Mouse (Mus musculus) hindbrain, embryonic 14.5 days (tissue): ENCODE data around the gene Ciao1. TPM values are rescaled to one million over a fixed set of nuclear protein-coding genes. Genes with fewer than 3 reads are reported as not detected.
"Not testable (repeated sequence)": the region's sequence is repeated elsewhere in the genome, so short reads cannot be mapped to it uniquely, and the experiment has no call there.

Source experiments
- ATAC-seq: fragments of 200-750 bp; cut with Nextera tagmentation; 2 replicates; pipeline ENCODE4 v1.8.0; 2017; ENCODE audit warnings: moderate number of reproducible peaks, mild to moderate bottlenecking, moderate TSS enrichment, moderate library complexity; ENCODE audit not compliant: low FRiP score
- DNase-seq: peaks from one replicate; pipeline ENCODE4 v3.0.0-alpha.2; 2015; ENCODE audit warnings: low spot score
- H3K27ac ChIP-seq: fragments of 300-500 bp; sonication (generic); 2 replicates; pipeline ENCODE4 v1.5.1; 2014; ENCODE audit warnings: mild to moderate bottlenecking, moderate library complexity
- H3K27me3 ChIP-seq: fragments of 300-500 bp; sonication (generic); 2 replicates; pipeline ENCODE4 v1.6.1; 2014; ENCODE audit warnings: mild to moderate bottlenecking, low read length, mixed read lengths; ENCODE audit not compliant: control insufficient read depth, insufficient read depth
- H3K36me3 ChIP-seq: fragments of 300-500 bp; sonication (generic); replicated peaks from 2 replicates; pipeline ENCODE4 v1.6.1; 2014; ENCODE audit not compliant: control insufficient read depth, insufficient read depth
- H3K4me1 ChIP-seq: fragments of 300-500 bp; sonication (generic); replicated peaks from 2 replicates; pipeline ENCODE4 v1.6.1; 2014; ENCODE audit warnings: antibody characterized with exemption, low read length, mixed read lengths; ENCODE audit not compliant: control insufficient read depth, insufficient read depth
- H3K4me2 ChIP-seq: fragments of 300-500 bp; sonication (generic); replicated peaks from 2 replicates; pipeline ENCODE4 v1.6.1; 2014; ENCODE audit warnings: mild to moderate bottlenecking, moderate library complexity
- H3K4me3 ChIP-seq: fragments of 300-500 bp; sonication (generic); replicated peaks from 2 replicates; pipeline ENCODE4 v1.5.1; 2014; ENCODE audit warnings: mild to moderate bottlenecking, low read length
- H3K9ac ChIP-seq: fragments of 300-500 bp; sonication (generic); 2 replicates; pipeline ENCODE4 v1.6.1; 2014
- H3K9me3 ChIP-seq: fragments of 300-500 bp; sonication (generic); 2 replicates; pipeline ENCODE4 v1.6.1; 2016; ENCODE audit warnings: low read length; ENCODE audit not compliant: control insufficient read depth
- WGBS: fragments of 180-500 bp; shearing (Covaris S2); extraction: QIAGEN DNeasy Blood & Tissue Kit; methylation state at CpG from one replicate; pipeline ENCODE4 v1.1.7; 2014; 5-methylcytosine and 5-hydroxymethylcytosine counted together
- polyA plus RNA-seq: library from polyadenylated mRNA; unstranded; fragments of >200 nt; fragmentation: Nextera tagmentation; extraction: Ambion mirVana; gene quantifications from 2 replicates; pipeline ENCODE4 v1.2.1, GENCODE M21; 2014

Gene Ciao1
- 54.6 and 58.5 TPM in 2 replicates for polyA plus RNA-seq

DNA sequence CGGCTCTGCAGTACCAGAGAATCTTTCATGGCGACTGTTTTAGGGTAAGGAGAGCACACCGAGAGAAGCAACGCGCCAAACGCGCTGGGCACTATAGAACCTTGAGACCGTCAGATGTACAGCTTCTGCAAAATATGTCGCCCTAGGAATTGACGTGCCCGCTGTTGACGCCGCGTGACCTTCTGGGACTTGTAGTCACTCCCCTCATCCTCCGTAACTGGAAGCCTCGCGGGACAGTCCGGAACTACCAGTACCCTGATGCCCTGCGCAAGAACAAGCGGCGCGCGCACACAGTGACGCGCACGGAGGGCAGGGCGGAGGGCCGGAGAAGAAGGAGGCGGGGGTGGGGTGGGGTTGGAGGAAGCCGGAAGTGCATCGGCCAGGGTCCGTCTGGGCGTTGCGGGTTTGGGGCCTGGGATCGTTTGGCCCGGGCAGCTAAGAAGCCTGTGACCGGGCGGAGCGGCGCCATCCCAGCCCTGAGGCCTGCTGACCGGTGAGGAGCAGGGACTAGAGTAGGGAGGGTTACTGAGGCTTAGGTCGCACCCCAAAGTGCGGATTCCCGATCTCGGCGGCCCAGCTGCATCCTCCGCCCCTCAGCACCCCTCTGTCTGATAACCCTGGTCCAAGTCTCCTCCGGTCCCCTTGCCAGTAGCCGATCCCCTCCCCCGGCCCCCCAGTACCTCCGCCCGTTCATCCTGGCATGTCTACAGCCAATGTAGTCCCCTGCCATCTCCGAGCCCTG, at the start of gene Ciao1, which contains the start of gene Tmem127:
Gene Ciao1 (minus strand): TSS at position 225 of the 742 bp plus-strand sequence.
Gene Tmem127 (plus strand): TSS at position 317 of the 742 bp plus-strand sequence.
- Histone ChIP-seq H3K4me3 (peak within 1 kb of the TSS; percentile 90), H3K27ac (peak within 1 kb of the TSS; percentile 84), H3K9me3 (no peaks in the 10 kb centered on the region), H3K36me3 (peaks cover 41% of the 10 kb centered on the region), H3K4me1 (peaks cover 15% of the 10 kb centered on the region), H3K27me3 (no peaks in the 10 kb centered on the region), H3K4me2 (peak within 1 kb of the TSS; percentile 84), H3K9ac (peak within 1 kb of the TSS; percentile 88)
- under 1% methylated on average over 52 of the region's 53 CpGs for WGBS
- peak; percentile 100 for DNase-seq
- ATAC-seq, result peak; percentile 98

- H3K27me3 ChIP-seq, result no peaks in the 10 kb centered on the region
- 96% methylated on average over 7 of the region's 7 CpGs for WGBS
- DNase-seq (no peak), ATAC-seq (no peak)
- no peak overlapping the region for H3K27ac ChIP-seq
- H3K36me3 ChIP-seq, result peaks cover 99% of the 10 kb centered on the region
- H3K9me3 ChIP-seq, result no peaks in the 10 kb centered on the region
- no peak overlapping the region for H3K9ac ChIP-seq
- no peaks in the 10 kb centered on the region for H3K4me1 ChIP-seq
- H3K4me3 ChIP-seq, result no peak overlapping the region
- H3K4me2 ChIP-seq, result no peak overlapping the region
Observed at GRCm38 (mm10) chr2:127297001-127297805, 49.6 kb upstream of the Ciao1 start.

DNA sequence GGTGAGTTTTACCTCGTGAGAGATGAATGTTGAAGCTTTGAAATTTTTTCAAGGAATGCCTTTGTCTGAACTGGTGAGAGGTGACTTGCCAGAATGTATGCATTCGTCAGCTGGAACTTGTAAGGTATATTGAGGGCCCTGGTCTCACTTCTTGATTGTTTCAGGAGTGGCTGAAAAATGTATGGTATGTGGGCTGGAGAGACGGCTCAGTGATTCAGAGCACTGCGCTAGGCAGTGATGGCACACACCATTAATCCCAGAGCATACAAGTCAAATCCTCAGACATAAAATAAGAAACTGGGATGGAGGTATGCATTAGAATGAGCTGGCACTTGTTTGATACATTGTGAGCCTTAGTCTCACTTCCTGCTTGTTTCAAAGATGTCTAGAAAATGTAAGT, 44.6 kb upstream of the Ciao1 start:
- ATAC-seq (no peak), DNase-seq (no peak)
- Histone ChIP-seq H3K4me1 (no peaks in the 10 kb centered on the region), H3K4me3 (no peak overlapping the region), H3K36me3 (peaks cover 85% of the 10 kb centered on the region), H3K4me2 (no peak overlapping the region), H3K27ac (no peak overlapping the region), H3K9me3 (no peaks in the 10 kb centered on the region), H3K27me3 (no peaks in the 10 kb centered on the region), H3K9ac (no peak overlapping the region)
- WGBS, result 85% methylated on average over 4 of the region's 4 CpGs

- Histone ChIP-seq H3K9me3 (no peaks in the 10 kb centered on the region), H3K4me3 (no peak overlapping the region), H3K4me1 (0 out of 2 replicates have a peak, but pooled peaks cover 5% of the 10 kb centered on the region), H3K36me3 (no peaks in the 10 kb centered on the region), H3K27ac (no peak overlapping the region), H3K27me3 (no peaks in the 10 kb centered on the region), H3K4me2 (no peak overlapping the region), H3K9ac (no peak overlapping the region)
- no peak for ATAC-seq
- DNase-seq, result no peak
Observed at GRCm38 (mm10) chr2:127278162-127278561, 30.5 kb upstream of the Ciao1 start.

- Histone ChIP-seq H3K27ac (no peak overlapping the region), H3K9me3 (no peaks in the 10 kb centered on the region), H3K36me3 (no peaks in the 10 kb centered on the region), H3K4me3 (no peak overlapping the region), H3K4me1 (peaks cover 21% of the 10 kb centered on the region), H3K4me2 (no peak overlapping the region), H3K27me3 (no peaks in the 10 kb centered on the region), H3K9ac (no peak overlapping the region)
- ATAC-seq (no peak), DNase-seq (no peak)
- 82% methylated on average over 5 of the region's 5 CpGs for WGBS
Observed at GRCm38 (mm10) chr2:127275551-127276320, 28.1 kb upstream of the Ciao1 start.

- H3K4me3 ChIP-seq, result no peak overlapping the region
Observed at GRCm38 (mm10) chr2:127274590-127274989, 27.0 kb upstream of the Ciao1 start.

DNA sequence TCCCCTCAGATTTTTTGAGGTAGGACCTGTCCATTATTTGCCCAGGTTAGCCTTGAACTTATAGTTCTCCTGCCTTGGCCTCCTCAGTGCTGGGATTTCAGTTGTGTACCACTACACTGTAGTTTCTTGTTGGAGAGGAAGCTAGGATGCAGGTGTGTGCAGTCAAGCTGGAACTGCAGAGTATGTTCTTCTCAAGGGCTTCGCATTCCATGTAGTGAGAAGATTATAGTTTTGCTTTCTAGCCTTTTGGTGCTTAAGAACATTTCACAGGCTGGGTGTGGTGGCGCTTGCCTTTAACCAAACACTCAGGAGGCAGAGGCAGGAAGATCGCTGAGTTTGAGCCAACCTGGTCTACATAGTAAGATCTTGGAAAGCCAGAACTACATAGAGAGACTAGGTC, 25.2 kb upstream of the Ciao1 start:
- H3K27ac ChIP-seq, result no peak overlapping the region
- no peaks in the 10 kb centered on the region for H3K27me3 ChIP-seq
- H3K4me3 ChIP-seq, result no peak overlapping the region
- H3K4me2 ChIP-seq, result peak overlapping the region; percentile 15; the same call in 1 of the 2 replicates
- DNase-seq, result no peak
- no peaks in the 10 kb centered on the region for H3K9me3 ChIP-seq
- ATAC-seq, result no peak
- no peak overlapping the region for H3K9ac ChIP-seq
- no peaks in the 10 kb centered on the region for H3K36me3 ChIP-seq
- 98% methylated on average over 3 of the region's 3 CpGs for WGBS
- H3K4me1 ChIP-seq, result peaks cover 21% of the 10 kb centered on the region

More at GRCm38 (mm10) chr2:127274590-127274989, 27.0 kb upstream of the Ciao1 start:
- Histone ChIP-seq H3K4me2 (no peak overlapping the region), H3K4me1 (peaks cover 21% of the 10 kb centered on the region), H3K27ac (no peak overlapping the region), H3K9me3 (no peaks in the 10 kb centered on the region), H3K36me3 (no peaks in the 10 kb centered on the region), H3K9ac (no peak overlapping the region), H3K27me3 (no peaks in the 10 kb centered on the region)
- 97% methylated on average over 2 of the region's 2 CpGs for WGBS
- DNase-seq (no peak), ATAC-seq (no peak)

GRCm38 (mm10) chr2:127272049-127272448, 24.4 kb upstream of the Ciao1 start:
- H3K9me3 ChIP-seq, H3K4me3 ChIP-seq, H3K27ac ChIP-seq, ATAC-seq, H3K9ac ChIP-seq, H3K27me3 ChIP-seq, H3K36me3 ChIP-seq, DNase-seq: not testable (repeated sequence)
- Histone ChIP-seq H3K4me2 (peak overlapping the region; percentile 15; the same call in 1 of the 2 replicates), H3K4me1 (peaks cover 21% of the 10 kb centered on the region)
- 89% methylated on average over 4 of the region's 4 CpGs for WGBS
